Comparison of ENCODE assay signal across 12 mouse cellular contexts in the genomic region with DNA sequence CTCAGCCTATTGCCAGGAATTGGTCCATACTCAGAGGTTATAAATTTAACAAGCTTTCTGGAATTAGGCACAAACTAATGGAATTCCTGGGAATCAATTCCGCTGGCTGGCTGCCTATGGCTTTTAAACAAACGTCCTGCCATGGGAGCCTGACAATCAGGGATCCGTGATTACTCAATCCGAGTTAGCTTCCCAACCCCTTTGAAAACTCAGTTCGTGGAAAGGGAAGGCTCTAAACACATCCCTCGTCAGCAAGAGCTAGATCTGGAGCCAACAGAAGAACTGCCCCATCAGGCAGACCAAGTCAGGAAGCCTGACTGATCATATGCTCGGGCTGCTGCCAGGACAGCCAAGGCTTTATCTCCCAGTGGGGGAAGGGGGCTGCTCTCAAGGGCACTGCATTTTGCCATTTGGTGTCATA.
DNase-seq lines count a peak whose midpoint lies in the region; ATAC-seq and TF ChIP-seq lines count a peak whose summit lies in the region.
"Had no signal": no experiment of that assay in that cellular context is flagged by ENCODE, and none has a peak within 500 bp of the region (broad histone marks: within the 10 kb centered on the region; RNA-seq: fewer than 3 reads in every experiment).

No protein-coding gene starts in this region.

- ATAC-seq in lung, embryonic 15.5 days (ENCODE audit: borderline replicate concordance, extremely low read depth, low FRiP score, low TSS enrichment): peak; percentile 40; the same call in 1 of the 2 replicates
- ATAC-seq: activated CD4-positive, CD25-positive, alpha-beta regulatory T cell, adult 4 months; intestine, embryonic 15.5 days had no signal

- no peak for TF ChIP-seq POLR2A in kidney, adult 2 months (IDR thresholded peaks at IDR 0.05; ENCODE audit: low read depth, low read length)

- no peak overlapping the region for H3K9ac ChIP-seq in lung, embryonic 15.5 days
- H3K9ac ChIP-seq: intestine, embryonic 15.5 days had no signal

- TF ChIP-seq CTCF in gastrocnemius, adult 2 months (IDR thresholded peaks at IDR 0.05): no peak
- TF ChIP-seq CTCF in kidney, adult 2 months (conservative IDR thresholded peaks at IDR 0.05; ENCODE audit: insufficient read depth, insufficient read length, low read depth, low read length): no peak

- H3K9me3 ChIP-seq in lung, embryonic 15.5 days: no peaks in the 10 kb centered on the region
- no peaks in the 10 kb centered on the region for H3K9me3 ChIP-seq in embryonic facial prominence, embryonic 10.5 days
- H3K9me3 ChIP-seq: intestine, embryonic 15.5 days; megakaryocyte, embryonic 14.5 days had no signal

- H3K27ac ChIP-seq in gastrocnemius, adult 2 months: peak overlapping the region; percentile 31; the same call in 1 of the 2 replicates
- H3K27ac ChIP-seq in lung, embryonic 15.5 days: peak overlapping the region; percentile 50; the same call in 1 of the 2 replicates
- H3K27ac ChIP-seq in embryonic facial prominence, embryonic 10.5 days (replicated peaks): peak overlapping the region; percentile 66
- H3K27ac ChIP-seq in kidney, adult 2 months (ENCODE audit: insufficient read depth, low read depth, low read length): no peak overlapping the region
- H3K27ac ChIP-seq: intestine, embryonic 15.5 days had no signal

- 17% methylated on average over 7 of the region's 7 CpGs for WGBS in lung, embryonic 15.5 days
- 19% methylated on average over 7 of the region's 7 CpGs for WGBS in embryonic facial prominence, embryonic 10.5 days
- 51% methylated on average over 7 of the region's 7 CpGs for WGBS in kidney, adult 2 months

- DNase-seq in gastrocnemius, adult 2 months: no peak
- DNase-seq in gastrocnemius, postnatal 10 days: no peak
- DNase-seq in lung, postnatal 14 days: no peak
- DNase-seq in embryonic facial prominence, embryonic 10.5 days (ENCODE audit: low spot score): peak; percentile 38
- peak; percentile 39 for DNase-seq in lung, postnatal 36 days
- DNase-seq in kidney, adult 2 months: no peak
- no peak for DNase-seq in urinary bladder, adult 2 months (ENCODE audit: low spot score)
- DNase-seq: cerebellum, adult 9-10 months had no signal

- no peak overlapping the region for H3K4me2 ChIP-seq in lung, embryonic 15.5 days
- H3K4me2 ChIP-seq: intestine, embryonic 15.5 days had no signal

- intact Hi-C loops in gastrocnemius, adult 2 months (cut with DNase I): no loop called here

- no peaks in the 10 kb centered on the region for H3K27me3 ChIP-seq in lung, embryonic 15.5 days
- no peaks in the 10 kb centered on the region for H3K27me3 ChIP-seq in embryonic facial prominence, embryonic 10.5 days (replicated peaks; ENCODE audit: low read depth, poor library complexity, severe bottlenecking)
- H3K27me3 ChIP-seq in kidney, adult 2 months (replicated peaks; ENCODE audit: control insufficient read depth, insufficient read depth, low read length): no peaks in the 10 kb centered on the region
- H3K27me3 ChIP-seq: intestine, embryonic 15.5 days; megakaryocyte, embryonic 14.5 days had no signal

- H3K4me1 ChIP-seq in lung, embryonic 15.5 days: peaks cover 48% of the 10 kb centered on the region
- H3K4me1 ChIP-seq in embryonic facial prominence, embryonic 10.5 days: peaks cover 32% of the 10 kb centered on the region
- H3K4me1 ChIP-seq in kidney, adult 2 months (ENCODE audit: control insufficient read depth, insufficient read depth, low read length): no peaks in the 10 kb centered on the region

- H3K36me3 ChIP-seq in lung, embryonic 15.5 days: no peaks in the 10 kb centered on the region
- H3K36me3 ChIP-seq in embryonic facial prominence, embryonic 10.5 days (replicated peaks): no peaks in the 10 kb centered on the region
- H3K36me3 ChIP-seq in kidney, adult 2 months (ENCODE audit: control insufficient read depth, insufficient read depth, low read length): no peaks in the 10 kb centered on the region
- H3K36me3 ChIP-seq: intestine, embryonic 15.5 days had no signal

- H3K4me3 ChIP-seq in gastrocnemius, adult 2 months: no peak overlapping the region
- no peak overlapping the region for H3K4me3 ChIP-seq in lung, embryonic 15.5 days
- no peak overlapping the region for H3K4me3 ChIP-seq in embryonic facial prominence, embryonic 10.5 days
- no peak overlapping the region for H3K4me3 ChIP-seq in kidney, adult 2 months (ENCODE audit: insufficient read depth, low read depth, low read length)
- H3K4me3 ChIP-seq: intestine, embryonic 15.5 days; megakaryocyte, embryonic 14.5 days had no signal

Comparison
In these comparisons a context has a peak if more than half of its experiments do, and no peak if none do; other contexts are left out.
1. DNase-seq: peak in embryonic facial prominence, embryonic 10.5 days (single experiment) and lung, postnatal 36 days (single experiment); none in gastrocnemius, adult 2 months (single experiment), gastrocnemius, postnatal 10 days (single experiment), lung, postnatal 14 days (single experiment), kidney, adult 2 months (single experiment) and urinary bladder, adult 2 months (single experiment).